Mouse (Mus musculus): ENCODE measurements at regions not wholly inside any gene's neighbourhood (a gene's known extent, or its start where the extent isn't known, plus 50 kb on each side); places are given as distances from the start of the nearest gene placed in this dataset.

DNA sequence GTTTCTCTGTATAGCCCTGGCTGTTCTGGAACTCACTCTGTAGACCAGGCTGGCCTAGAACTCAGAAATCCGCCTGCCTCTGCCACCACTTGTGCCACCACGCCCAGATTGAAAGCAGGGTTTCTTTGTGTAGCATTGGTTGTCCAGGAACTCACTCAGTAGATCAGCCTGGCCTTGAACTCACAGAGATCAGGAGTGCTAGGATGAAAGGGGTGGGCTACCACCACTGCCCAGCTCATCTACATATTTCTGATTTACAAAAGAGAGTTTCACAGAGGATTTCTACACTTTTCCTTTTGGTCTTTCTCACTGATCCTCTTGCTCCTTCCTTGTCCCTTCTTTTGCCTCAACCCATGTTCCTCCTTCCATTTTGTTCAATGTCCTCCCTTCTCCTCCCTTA lies 53.1 kb upstream of the Lbx1 start:
- Histone ChIP-seq H3K9ac (ENCODE audit: low read depth, poor library complexity, severe bottlenecking) (no peak overlapping the region), H3K27me3 (ENCODE audit: control insufficient read depth, insufficient read depth, low read length, poor library complexity, severe bottlenecking) (no peaks in the 10 kb centered on the region), H3K27ac (ENCODE audit: insufficient read depth, low read length) (peak overlapping the region; percentile 16; the same call in 1 of the 2 replicates), H3K4me1 (ENCODE audit: control insufficient read depth, insufficient read depth, low read length) (peaks cover 2% of the 10 kb centered on the region), H3K4me3 (ENCODE audit: low read depth, low read length) (no peak overlapping the region), H3K9me3 (replicated peaks; ENCODE audit: control insufficient read depth, insufficient read depth, low read length, poor library complexity, severe bottlenecking) (no peaks in the 10 kb centered on the region), H3K36me3 (ENCODE audit: control insufficient read depth, insufficient read depth, low read length, poor library complexity, severe bottlenecking) (no peaks in the 10 kb centered on the region)
- TF ChIP-seq POLR2A (IDR thresholded peaks at IDR 0.05; ENCODE audit: insufficient read depth, low read length): no peak
- TF ChIP-seq EP300 (IDR thresholded peaks at IDR 0.05; ENCODE audit: insufficient read depth, low read depth, low read length): no peak
- TF ChIP-seq CTCF (IDR thresholded peaks at IDR 0.05; ENCODE audit: low read depth, low read length): no peak

DNA sequence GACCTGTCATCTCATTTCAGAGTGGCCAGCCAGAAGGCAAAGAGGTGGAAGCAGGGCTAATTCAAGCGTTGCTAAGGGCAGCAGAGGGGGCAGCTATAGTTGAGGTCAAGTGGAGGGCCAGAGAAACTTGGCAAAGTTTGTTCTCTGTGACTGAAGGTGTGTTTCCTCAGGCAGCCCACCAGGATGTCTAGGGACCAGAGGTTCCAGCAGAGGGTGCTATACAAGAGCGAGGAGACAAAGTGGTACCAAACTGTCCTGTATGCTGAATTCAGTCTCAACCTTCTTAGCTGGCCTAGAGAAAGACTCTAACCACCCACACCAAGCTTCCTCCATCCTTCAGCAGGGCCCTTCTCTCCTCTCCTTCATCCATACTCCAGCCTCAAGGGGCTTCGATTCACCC lies 62.2 kb upstream of the Lbx1 start:
- Histone ChIP-seq H3K9ac (ENCODE audit: low read depth, poor library complexity, severe bottlenecking) (no peak overlapping the region), H3K4me1 (ENCODE audit: control insufficient read depth, insufficient read depth, low read length) (peaks cover 3% of the 10 kb centered on the region), H3K9me3 (replicated peaks; ENCODE audit: control insufficient read depth, insufficient read depth, low read length, poor library complexity, severe bottlenecking) (no peaks in the 10 kb centered on the region), H3K36me3 (ENCODE audit: control insufficient read depth, insufficient read depth, low read length, poor library complexity, severe bottlenecking) (no peaks in the 10 kb centered on the region), H3K4me3 (ENCODE audit: low read depth, low read length) (no peak overlapping the region), H3K27me3 (ENCODE audit: control insufficient read depth, insufficient read depth, low read length, poor library complexity, severe bottlenecking) (peaks cover 8% of the 10 kb centered on the region), H3K27ac (ENCODE audit: insufficient read depth, low read length) (no peak overlapping the region)
- peak; percentile 68 for TF ChIP-seq CTCF (IDR thresholded peaks at IDR 0.05; ENCODE audit: low read depth, low read length)
- no peak for TF ChIP-seq POLR2A (IDR thresholded peaks at IDR 0.05; ENCODE audit: insufficient read depth, low read length)
- TF ChIP-seq EP300 (IDR thresholded peaks at IDR 0.05; ENCODE audit: insufficient read depth, low read depth, low read length): no peak

DNA sequence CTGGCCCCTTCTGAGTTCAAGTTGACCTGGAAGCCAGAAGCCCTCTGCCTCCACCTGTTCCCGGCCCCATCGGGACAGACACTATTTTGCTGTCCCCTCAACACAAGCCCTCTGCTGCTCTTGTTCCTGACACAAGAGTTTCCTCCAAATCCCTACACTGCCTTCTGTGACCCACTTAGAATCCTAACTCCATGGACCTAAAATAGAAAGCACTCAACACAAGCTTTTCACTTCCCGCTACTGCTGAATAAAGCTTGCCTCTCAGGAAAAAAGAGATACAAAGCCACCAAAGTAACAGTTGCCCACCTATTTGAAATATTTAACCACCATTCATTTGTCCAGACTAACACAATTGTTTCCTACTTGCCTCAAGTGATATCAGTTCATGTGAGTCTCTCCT lies 63.7 kb upstream of the Lbx1 start:
- Histone ChIP-seq H3K27me3 (ENCODE audit: control insufficient read depth, insufficient read depth, low read length, poor library complexity, severe bottlenecking) (peaks cover 8% of the 10 kb centered on the region), H3K4me1 (ENCODE audit: control insufficient read depth, insufficient read depth, low read length) (peaks cover 3% of the 10 kb centered on the region)
- TF ChIP-seq POLR2A (IDR thresholded peaks at IDR 0.05; ENCODE audit: insufficient read depth, low read length) (no peak), CTCF (IDR thresholded peaks at IDR 0.05; ENCODE audit: low read depth, low read length) (no peak), EP300 (IDR thresholded peaks at IDR 0.05; ENCODE audit: insufficient read depth, low read depth, low read length) (no peak)

DNA sequence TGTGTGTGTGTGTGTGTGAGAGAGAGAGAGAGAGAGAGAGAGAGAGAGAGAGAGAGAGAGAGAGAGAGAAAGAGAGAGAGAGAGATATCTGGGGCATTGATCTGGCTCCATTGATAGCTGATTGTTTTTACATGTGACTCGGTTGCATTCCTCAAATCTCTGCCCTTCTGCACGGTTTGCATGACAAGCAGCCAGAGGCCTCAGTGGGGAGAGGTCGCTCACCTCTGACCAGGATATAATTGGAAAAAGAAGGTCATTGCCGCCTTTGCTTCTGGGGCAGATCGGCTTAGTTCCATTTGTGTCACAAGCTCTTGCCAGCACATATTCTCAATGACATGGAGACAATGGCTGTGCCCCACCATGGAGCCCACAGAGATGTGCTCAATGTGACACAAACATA lies 63.8 kb upstream of the Btrc start:
- Histone ChIP-seq H3K36me3 (ENCODE audit: control insufficient read depth, insufficient read depth, low read length, poor library complexity, severe bottlenecking) (no peaks in the 10 kb centered on the region), H3K9ac (ENCODE audit: low read depth, poor library complexity, severe bottlenecking) (no peak overlapping the region), H3K4me3 (ENCODE audit: low read depth, low read length) (no peak overlapping the region), H3K27me3 (ENCODE audit: control insufficient read depth, insufficient read depth, low read length, poor library complexity, severe bottlenecking) (peaks cover 8% of the 10 kb centered on the region), H3K9me3 (replicated peaks; ENCODE audit: control insufficient read depth, insufficient read depth, low read length, poor library complexity, severe bottlenecking) (no peaks in the 10 kb centered on the region), H3K4me1 (ENCODE audit: control insufficient read depth, insufficient read depth, low read length) (no peaks in the 10 kb centered on the region), H3K27ac (ENCODE audit: insufficient read depth, low read length) (no peak overlapping the region)
- TF ChIP-seq CTCF (IDR thresholded peaks at IDR 0.05; ENCODE audit: low read depth, low read length) (no peak), POLR2A (IDR thresholded peaks at IDR 0.05; ENCODE audit: insufficient read depth, low read length) (no peak), EP300 (IDR thresholded peaks at IDR 0.05; ENCODE audit: insufficient read depth, low read depth, low read length) (no peak)

More for the DNA sequence above, 63.7 kb upstream of the Lbx1 start:
- H3K4me3 ChIP-seq (ENCODE audit: low read depth, low read length): no peak overlapping the region
- H3K27ac ChIP-seq (ENCODE audit: insufficient read depth, low read length): no peak overlapping the region
- H3K36me3 ChIP-seq (ENCODE audit: control insufficient read depth, insufficient read depth, low read length, poor library complexity, severe bottlenecking): no peaks in the 10 kb centered on the region
- H3K9ac ChIP-seq (ENCODE audit: low read depth, poor library complexity, severe bottlenecking): no peak overlapping the region
- no peaks in the 10 kb centered on the region for H3K9me3 ChIP-seq (replicated peaks; ENCODE audit: control insufficient read depth, insufficient read depth, low read length, poor library complexity, severe bottlenecking)

DNA sequence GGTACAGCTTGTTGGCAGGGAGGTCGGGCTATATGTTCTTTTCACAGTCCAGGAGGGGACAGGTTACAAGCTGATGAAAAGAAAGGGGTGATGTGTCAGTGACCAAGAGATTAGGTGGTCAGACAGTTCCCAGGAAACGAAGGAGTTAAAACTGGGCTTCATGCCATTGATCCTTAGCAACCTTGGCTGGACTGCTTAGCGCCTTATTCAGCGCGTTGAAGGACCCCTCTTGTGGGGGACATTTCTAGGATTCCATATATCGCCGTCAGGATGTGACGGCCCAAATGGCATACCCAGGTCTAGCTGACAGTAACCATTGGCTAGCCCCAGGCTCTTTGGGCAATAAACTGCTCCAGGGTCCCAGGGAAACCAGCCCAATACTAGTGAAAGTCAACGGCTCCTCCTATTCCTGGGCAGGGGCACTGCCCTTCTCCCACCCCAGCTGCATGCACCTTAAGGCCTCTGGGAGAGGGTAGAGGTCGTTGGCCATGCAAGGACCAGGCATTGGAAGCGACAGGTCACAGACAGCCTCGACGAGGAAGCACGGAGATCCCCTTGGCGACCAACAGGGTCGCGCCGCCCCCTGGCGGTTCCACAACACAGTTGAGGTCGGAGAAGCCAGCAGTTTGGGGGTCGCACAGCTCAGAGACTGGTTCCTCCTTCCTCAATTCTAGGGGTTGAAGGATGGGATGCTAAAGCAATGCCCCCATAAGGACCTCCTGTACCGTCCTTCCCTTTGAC lies 62.7 kb upstream of the Btrc start:
- Histone ChIP-seq H3K9ac (ENCODE audit: low read depth, poor library complexity, severe bottlenecking) (peak overlapping the region; percentile 70), H3K4me1 (ENCODE audit: control insufficient read depth, insufficient read depth, low read length) (no peaks in the 10 kb centered on the region), H3K36me3 (ENCODE audit: control insufficient read depth, insufficient read depth, low read length, poor library complexity, severe bottlenecking) (no peaks in the 10 kb centered on the region), H3K27ac (ENCODE audit: insufficient read depth, low read length) (no peak overlapping the region), H3K4me3 (ENCODE audit: low read depth, low read length) (peak overlapping the region; percentile 50), H3K27me3 (ENCODE audit: control insufficient read depth, insufficient read depth, low read length, poor library complexity, severe bottlenecking) (peaks cover 8% of the 10 kb centered on the region), H3K9me3 (replicated peaks; ENCODE audit: control insufficient read depth, insufficient read depth, low read length, poor library complexity, severe bottlenecking) (no peaks in the 10 kb centered on the region)
- TF ChIP-seq POLR2A (IDR thresholded peaks at IDR 0.05; ENCODE audit: insufficient read depth, low read length) (no peak), CTCF (IDR thresholded peaks at IDR 0.05; ENCODE audit: low read depth, low read length) (peak; percentile 67)

DNA sequence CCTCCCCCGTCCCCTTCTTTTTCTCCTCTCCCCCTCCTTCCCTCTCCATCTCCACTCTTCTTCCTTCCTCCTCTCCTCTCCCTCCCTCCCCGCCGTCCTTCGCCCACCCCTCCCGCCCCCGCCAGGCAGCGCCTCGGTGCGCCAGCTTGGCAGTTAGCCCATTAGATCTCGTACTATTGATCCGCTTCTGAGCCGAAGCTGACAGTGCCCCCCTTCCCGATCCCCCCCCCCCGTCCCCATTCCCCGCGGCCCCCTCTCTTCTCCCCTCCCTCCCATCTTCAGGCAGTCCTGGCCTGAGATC lies 62.2 kb upstream of the Btrc start:
- no peak overlapping the region for H3K27ac ChIP-seq (ENCODE audit: insufficient read depth, low read length)
- peak overlapping the region; percentile 70 for H3K9ac ChIP-seq (ENCODE audit: low read depth, poor library complexity, severe bottlenecking)
- TF ChIP-seq POLR2A (IDR thresholded peaks at IDR 0.05; ENCODE audit: insufficient read depth, low read length): no peak
- no peak for TF ChIP-seq EP300 (IDR thresholded peaks at IDR 0.05; ENCODE audit: insufficient read depth, low read depth, low read length)
- TF ChIP-seq CTCF (IDR thresholded peaks at IDR 0.05; ENCODE audit: low read depth, low read length): no peak
- H3K4me3 ChIP-seq (ENCODE audit: low read depth, low read length): peak overlapping the region; percentile 65
- H3K9me3 ChIP-seq (replicated peaks; ENCODE audit: control insufficient read depth, insufficient read depth, low read length, poor library complexity, severe bottlenecking): no peaks in the 10 kb centered on the region
- H3K4me1 ChIP-seq (ENCODE audit: control insufficient read depth, insufficient read depth, low read length): no peaks in the 10 kb centered on the region
- H3K36me3 ChIP-seq (ENCODE audit: control insufficient read depth, insufficient read depth, low read length, poor library complexity, severe bottlenecking): no peaks in the 10 kb centered on the region
- peaks cover 8% of the 10 kb centered on the region for H3K27me3 ChIP-seq (ENCODE audit: control insufficient read depth, insufficient read depth, low read length, poor library complexity, severe bottlenecking)

All from ES-Bruce4 (cell line).